Mouse (Mus musculus) thymus, postnatal 14 days (tissue): ENCODE measurements around the gene Zfp423.

Experiments used
- DNase-seq: peaks from one replicate; pipeline ENCODE4 v3.0.0; 2021

Zfp423 gene

GRCm38 (mm10) chr8:87800121-87800520, 159.3 kb downstream of the Zfp423 start:
- DNase-seq = no peak

GRCm38 (mm10) chr8:87796234-87796633, 163.2 kb downstream of the Zfp423 start:
- no peak for DNase-seq

- DNase-seq = no peak
Observed at GRCm38 (mm10) chr8:87794639-87795038, 164.8 kb downstream of the Zfp423 start.

GRCm38 (mm10) chr8:87791103-87791502, 168.3 kb downstream of the Zfp423 start:
- no peak for DNase-seq

- DNase-seq = no peak
Observed at GRCm38 (mm10) chr8:87784641-87785439, 174.6 kb downstream of the Zfp423 start.

- no peak for DNase-seq
Observed at GRCm38 (mm10) chr8:87784227-87784626, 175.2 kb downstream of the Zfp423 start.

GRCm38 (mm10) chr8:87783198-87783597, 176.2 kb downstream of the Zfp423 start:
- no peak for DNase-seq

- no peak for DNase-seq
Observed at GRCm38 (mm10) chr8:87777586-87777985, 181.8 kb downstream of the Zfp423 start.

- no peak for DNase-seq
Observed at GRCm38 (mm10) chr8:87775889-87776288, 183.5 kb downstream of the Zfp423 start.

- DNase-seq = no peak
Observed at GRCm38 (mm10) chr8:87774966-87775365, 184.4 kb downstream of the Zfp423 start.

- DNase-seq = no peak
Observed at GRCm38 (mm10) chr8:87772894-87773502, 186.4 kb downstream of the Zfp423 start.

GRCm38 (mm10) chr8:87767882-87768281, 191.5 kb downstream of the Zfp423 start:
- no peak for DNase-seq

- no peak for DNase-seq
Observed at GRCm38 (mm10) chr8:87765276-87765675, 194.1 kb downstream of the Zfp423 start.

- no peak for DNase-seq
Observed at GRCm38 (mm10) chr8:87758750-87759149, 200.6 kb downstream of the Zfp423 start.

GRCm38 (mm10) chr8:87754853-87755252, 204.5 kb downstream of the Zfp423 start:
- no peak for DNase-seq

GRCm38 (mm10) chr8:87753636-87754035, 205.8 kb downstream of the Zfp423 start:
- no peak for DNase-seq

GRCm38 (mm10) chr8:87753148-87753547, 206.2 kb downstream of the Zfp423 start:
- no peak for DNase-seq

GRCm38 (mm10) chr8:87752710-87753109, 206.7 kb downstream of the Zfp423 start:
- no peak for DNase-seq

GRCm38 (mm10) chr8:87747582-87747981, 211.8 kb downstream of the Zfp423 start:
- no peak for DNase-seq

- DNase-seq = no peak
Observed at GRCm38 (mm10) chr8:87747142-87747541, 212.3 kb downstream of the Zfp423 start.

- DNase-seq = no peak
Observed at GRCm38 (mm10) chr8:87746072-87746471, 213.3 kb downstream of the Zfp423 start.

- DNase-seq = no peak
Observed at GRCm38 (mm10) chr8:87745125-87745698, 214.2 kb downstream of the Zfp423 start.

- DNase-seq = no peak
Observed at GRCm38 (mm10) chr8:87744556-87744955, 214.8 kb downstream of the Zfp423 start.

GRCm38 (mm10) chr8:87742016-87742415, 217.4 kb downstream of the Zfp423 start:
- DNase-seq = no peak
